30 mouse cellular contexts compared by ENCODE assay signal in the genomic region with DNA sequence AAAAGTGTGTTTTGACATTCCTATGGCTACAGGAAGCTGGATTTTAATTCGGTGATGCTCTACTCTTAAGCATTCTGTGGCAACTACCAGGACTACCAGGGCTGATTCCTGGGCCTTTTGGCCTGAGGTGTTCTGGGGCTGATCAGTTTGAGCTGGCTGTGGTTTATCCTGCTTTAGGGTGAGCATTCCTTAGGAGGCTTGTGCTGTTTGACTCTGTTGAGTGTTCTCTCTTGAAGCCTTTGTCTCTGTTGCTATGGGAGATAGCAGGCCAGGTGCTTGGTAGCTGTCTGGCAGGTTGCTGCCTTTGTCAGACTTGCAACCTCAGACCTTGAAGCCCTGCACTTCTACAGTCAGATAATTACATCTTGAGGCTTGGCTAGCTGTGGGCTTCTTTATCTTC. TPM values are rescaled to one million over a fixed set of nuclear protein-coding genes. Genes with fewer than 3 reads are reported as not detected.
DNase-seq lines count a peak whose midpoint lies in the region; ATAC-seq lines count a peak whose summit lies in the region.
"Had no signal": no experiment of that assay in that cellular context is flagged by ENCODE, and none has a peak within 500 bp of the region (broad histone marks: within the 10 kb centered on the region; RNA-seq: fewer than 3 reads in every experiment).

No protein-coding gene starts in this region.

- no peak overlapping the region for H3K9ac ChIP-seq in lung, embryonic 16.5 days (ENCODE audit: low read length)
- H3K9ac ChIP-seq: embryonic facial prominence, embryonic 13.5 days; forebrain, embryonic 13.5 days; hindbrain, embryonic 13.5 days; intestine, embryonic 15.5 days had no signal

- DNase-seq in heart, adult 11 months: peak; percentile 72
- no peak for DNase-seq in heart, postnatal 10 days
- no peak for DNase-seq in lung, postnatal 4 days
- DNase-seq in R1 (ENCODE audit: low read depth, low spot score): peak; percentile 71
- peak; percentile 16 for DNase-seq in embryonic facial prominence, embryonic 10.5 days (ENCODE audit: low spot score)
- no peak for DNase-seq in spleen, postnatal 14 days (ENCODE audit: low spot score in 2 of 2)
- no peak for DNase-seq in gastrocnemius, adult 8-10 months (ENCODE audit: low spot score in 2 of 2)
- DNase-seq: adrenal gland, adult 2 months; adrenal gland, postnatal 14 days; B cell, adult 2 months; cerebellum, adult 11-12 months; cerebellum, adult 8-10 months; cerebellum, postnatal 10 days; cerebellum, postnatal 36 days; gastrocnemius, postnatal 14 days; heart, adult 18-20 months; heart, postnatal 36 days; kidney, adult 18-20 months had no signal

- intact Hi-C loops in heart, postnatal 10 days (cut with DNase I): no loop called here

- H3K9me3 ChIP-seq in lung, embryonic 16.5 days (ENCODE audit: control insufficient read depth, low read length): no peaks in the 10 kb centered on the region
- no peaks in the 10 kb centered on the region for H3K9me3 ChIP-seq in embryonic facial prominence, embryonic 10.5 days
- H3K9me3 ChIP-seq: embryonic facial prominence, embryonic 13.5 days; forebrain, embryonic 10.5 days; forebrain, embryonic 13.5 days; heart, embryonic 10.5 days; hindbrain, embryonic 10.5 days; hindbrain, embryonic 13.5 days; intestine, embryonic 15.5 days had no signal

- no peaks in the 10 kb centered on the region for H3K27me3 ChIP-seq in lung, embryonic 16.5 days (ENCODE audit: control insufficient read depth, insufficient read depth, low read depth, low read length)
- no peaks in the 10 kb centered on the region for H3K27me3 ChIP-seq in embryonic facial prominence, embryonic 10.5 days (replicated peaks; ENCODE audit: low read depth, poor library complexity, severe bottlenecking)
- H3K27me3 ChIP-seq: CH12.LX; embryonic facial prominence, embryonic 13.5 days; forebrain, embryonic 13.5 days; hindbrain, embryonic 13.5 days; intestine, embryonic 15.5 days had no signal

- WGBS in lung, embryonic 16.5 days: 66% methylated on average over 1 of the region's 1 CpGs
- WGBS in embryonic facial prominence, embryonic 10.5 days: 74% methylated on average over 1 of the region's 1 CpGs

- no peak overlapping the region for H3K4me2 ChIP-seq in lung, embryonic 16.5 days (ENCODE audit: low read depth, low read length)
- H3K4me2 ChIP-seq: embryonic facial prominence, embryonic 13.5 days; forebrain, embryonic 13.5 days; hindbrain, embryonic 13.5 days; intestine, embryonic 15.5 days had no signal

- peak; percentile 43; the same call in 1 of the 2 replicates for ATAC-seq in lung, embryonic 16.5 days (ENCODE audit: low read depth)
- ATAC-seq: forebrain, embryonic 13.5 days; forebrain, embryonic 16.5 days; hindbrain, embryonic 16.5 days; intestine, embryonic 15.5 days had no signal

- no peak overlapping the region for H3K4me3 ChIP-seq in lung, embryonic 16.5 days (ENCODE audit: low read length)
- H3K4me3 ChIP-seq in embryonic facial prominence, embryonic 10.5 days: no peak overlapping the region
- H3K4me3 ChIP-seq: embryonic facial prominence, embryonic 13.5 days; forebrain, embryonic 10.5 days; forebrain, embryonic 13.5 days; heart, embryonic 10.5 days; hindbrain, embryonic 10.5 days; hindbrain, embryonic 13.5 days; intestine, embryonic 15.5 days had no signal

- H3K36me3 ChIP-seq in lung, embryonic 16.5 days (ENCODE audit: control insufficient read depth, insufficient read depth, low read length): no peaks in the 10 kb centered on the region
- no peaks in the 10 kb centered on the region for H3K36me3 ChIP-seq in embryonic facial prominence, embryonic 10.5 days (replicated peaks)
- H3K36me3 ChIP-seq: embryonic facial prominence, embryonic 13.5 days; forebrain, embryonic 10.5 days; heart, embryonic 10.5 days; hindbrain, embryonic 10.5 days; hindbrain, embryonic 13.5 days; intestine, embryonic 15.5 days had no signal

- no peaks in the 10 kb centered on the region for H3K4me1 ChIP-seq in lung, embryonic 16.5 days (replicated peaks; ENCODE audit: control insufficient read depth, insufficient read depth, low read length)
- H3K4me1 ChIP-seq in embryonic facial prominence, embryonic 10.5 days: no peaks in the 10 kb centered on the region
- H3K4me1 ChIP-seq: embryonic facial prominence, embryonic 13.5 days; hindbrain, embryonic 13.5 days; intestine, embryonic 15.5 days had no signal

- H3K27ac ChIP-seq in lung, embryonic 16.5 days (ENCODE audit: low read length): no peak overlapping the region
- no peak overlapping the region for H3K27ac ChIP-seq in embryonic facial prominence, embryonic 10.5 days (replicated peaks)
- H3K27ac ChIP-seq: embryonic facial prominence, embryonic 13.5 days; forebrain, embryonic 10.5 days; forebrain, embryonic 13.5 days; heart, embryonic 10.5 days; hindbrain, embryonic 10.5 days; hindbrain, embryonic 13.5 days; intestine, embryonic 15.5 days had no signal

RNA-seq across cellular contexts. Expression of gene Wt1, which starts 26.7 kb away (rescaled TPM):
- 10 to 100 TPM; 12.6 to 13.3 TPM for total RNA-seq in heart, postnatal 10 days (2021)
- polyA plus RNA-seq in lung, embryonic 16.5 days (2015; fragmentation: Nextera tagmentation; extraction: Ambion mirVana): 5.2 and 6.3 TPM in 2 replicates
- polyA plus RNA-seq in embryonic facial prominence, embryonic 10.5 days (2016; fragmentation: Nextera tagmentation; extraction: Ambion mirVana): 0.25 and 0.44 TPM in 2 replicates
- total RNA-seq in gastrocnemius, adult 8-10 months (2022): not detected
- total RNA-seq: CH12.LX; gastrocnemius, postnatal 14 days; MEL had no signal
- polyA plus RNA-seq: forebrain, embryonic 13.5 days had no signal

Comparison
In these comparisons a context has a peak if more than half of its experiments do, and no peak if none do; other contexts are left out.
1. DNase-seq: peak in heart, adult 11 months (single experiment), R1 (single experiment) and embryonic facial prominence, embryonic 10.5 days (single experiment); none in heart, postnatal 10 days (0 of 2), lung, postnatal 4 days (0 of 2), spleen, postnatal 14 days (0 of 2) and gastrocnemius, adult 8-10 months (0 of 2).
2. RNA of gene Wt1, which starts 26.7 kb away (total RNA-seq): 12.6 to 13.3 TPM in heart, postnatal 10 days; not detected in gastrocnemius, adult 8-10 months; every median in the first group is over 10 times any median in the second.